Mouse (Mus musculus): ENCODE data around the gene Clstn2. TPM values are rescaled to one million over a fixed set of nuclear protein-coding genes. Genes with fewer than 3 reads are reported as not detected.

Gene Clstn2
- total RNA-seq, 1 experiment from 2014 or later: not detected

- ATAC-seq (replicated peaks in 1 of 2; ENCODE audit: insufficient read depth in 1 of 2, low FRiP score in 2 of 2, low TSS enrichment in 1 of 2, low read depth in 1 of 2, poor library complexity in 2 of 2, severe bottlenecking in 2 of 2): peak; percentile 94 to 97
These were observed 215.9 kb downstream of the Clstn2 start for GRCm38 (mm10) chr9:97817116-97817515.

DNA sequence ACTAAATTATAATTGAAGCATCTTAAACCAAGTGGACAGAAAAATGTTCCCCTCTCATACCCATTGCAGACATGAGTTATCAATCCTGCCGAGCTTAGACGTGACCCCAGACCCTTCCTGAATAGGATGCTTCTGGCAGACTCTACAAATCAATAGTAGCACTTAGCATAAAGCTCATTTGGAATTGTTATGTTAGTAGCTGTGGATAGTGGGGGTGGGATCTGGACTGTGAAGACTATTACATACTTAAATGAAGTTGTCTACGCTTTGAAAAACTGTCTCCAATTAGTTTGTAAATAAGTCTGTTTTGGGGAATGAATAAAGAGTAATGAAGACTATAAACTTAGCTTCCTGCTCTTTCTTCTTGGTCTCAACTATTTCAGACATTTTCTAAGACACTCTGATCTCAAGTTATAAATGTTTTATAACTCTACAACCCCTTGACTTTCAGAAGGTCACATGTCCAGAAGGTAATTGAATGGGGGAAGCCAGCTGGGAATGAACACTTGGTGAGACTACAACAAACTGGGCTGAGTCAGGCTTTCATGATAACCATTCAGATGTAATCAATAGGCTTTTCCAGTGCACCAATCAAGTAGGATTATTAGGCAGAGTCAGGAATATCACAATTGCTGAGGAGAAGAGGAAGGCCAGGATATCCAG lies 216.7 kb downstream of the Clstn2 start:
- ATAC-seq (replicated peaks in 1 of 2; ENCODE audit: insufficient read depth in 1 of 2, low FRiP score in 2 of 2, low TSS enrichment in 1 of 2, low read depth in 1 of 2, poor library complexity in 2 of 2, severe bottlenecking in 2 of 2): no peak

GRCm38 (mm10) chr9:97813157-97813556 lies 219.8 kb downstream of the Clstn2 start:
- ATAC-seq (replicated peaks in 1 of 2; ENCODE audit: insufficient read depth in 1 of 2, low FRiP score in 2 of 2, low TSS enrichment in 1 of 2, low read depth in 1 of 2, poor library complexity in 2 of 2, severe bottlenecking in 2 of 2): no peak

GRCm38 (mm10) chr9:97807031-97807430 lies 225.9 kb downstream of the Clstn2 start:
- no peak for ATAC-seq (replicated peaks in 1 of 2; ENCODE audit: insufficient read depth in 1 of 2, low FRiP score in 2 of 2, low TSS enrichment in 1 of 2, low read depth in 1 of 2, poor library complexity in 2 of 2, severe bottlenecking in 2 of 2)

- 0 out of 4 replicates have a peak, but pooled peaks of 1 of the 2 experiments have one; percentile 29 for ATAC-seq (replicated peaks in 1 of 2; ENCODE audit: insufficient read depth in 1 of 2, low FRiP score in 2 of 2, low TSS enrichment in 1 of 2, low read depth in 1 of 2, poor library complexity in 2 of 2, severe bottlenecking in 2 of 2)
These were observed 239.3 kb downstream of the Clstn2 start for GRCm38 (mm10) chr9:97793661-97794060.

- no peak for ATAC-seq (replicated peaks in 1 of 2; ENCODE audit: insufficient read depth in 1 of 2, low FRiP score in 2 of 2, low TSS enrichment in 1 of 2, low read depth in 1 of 2, poor library complexity in 2 of 2, severe bottlenecking in 2 of 2)
These were observed 244.8 kb downstream of the Clstn2 start for GRCm38 (mm10) chr9:97788151-97788670.

DNA sequence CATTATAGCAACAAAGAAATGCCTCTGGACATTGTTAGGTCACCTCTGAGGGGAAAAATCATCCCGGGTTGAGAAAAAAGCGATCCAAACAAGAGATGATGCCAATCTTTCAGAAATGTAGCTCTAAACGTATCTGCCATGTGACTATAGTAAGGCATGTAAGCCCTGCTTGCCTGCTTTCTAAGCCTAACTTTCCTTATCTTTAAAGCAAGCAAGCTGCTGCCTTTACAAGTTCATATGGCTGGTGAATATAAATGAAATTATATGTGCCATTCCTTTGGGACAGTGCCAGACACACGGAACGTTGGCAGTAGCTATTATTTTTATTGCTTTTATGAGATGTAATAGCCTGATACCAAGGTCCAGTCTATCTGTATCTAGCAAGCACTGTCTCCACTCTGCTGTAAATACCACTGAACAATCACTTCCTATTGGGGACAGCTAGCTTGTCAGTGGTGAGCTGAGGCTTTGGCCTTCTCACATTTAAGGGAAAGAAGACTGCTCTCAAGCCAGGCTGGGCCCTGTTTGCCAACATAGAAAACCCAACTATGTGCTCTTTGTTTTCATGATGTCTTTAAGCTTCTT lies 252.9 kb downstream of the Clstn2 start:
- no peak for ATAC-seq (replicated peaks in 1 of 2; ENCODE audit: insufficient read depth in 1 of 2, low FRiP score in 2 of 2, low TSS enrichment in 1 of 2, low read depth in 1 of 2, poor library complexity in 2 of 2, severe bottlenecking in 2 of 2)

GRCm38 (mm10) chr9:97775770-97776169 lies 257.2 kb downstream of the Clstn2 start:
- no peak for ATAC-seq (replicated peaks in 1 of 2; ENCODE audit: insufficient read depth in 1 of 2, low FRiP score in 2 of 2, low TSS enrichment in 1 of 2, low read depth in 1 of 2, poor library complexity in 2 of 2, severe bottlenecking in 2 of 2)

- no peak for ATAC-seq (replicated peaks in 1 of 2; ENCODE audit: insufficient read depth in 1 of 2, low FRiP score in 2 of 2, low TSS enrichment in 1 of 2, low read depth in 1 of 2, poor library complexity in 2 of 2, severe bottlenecking in 2 of 2)
These were observed 258.0 kb downstream of the Clstn2 start for GRCm38 (mm10) chr9:97774991-97775390.

GRCm38 (mm10) chr9:97773911-97774310 lies 259.1 kb downstream of the Clstn2 start:
- ATAC-seq (replicated peaks in 1 of 2; ENCODE audit: insufficient read depth in 1 of 2, low FRiP score in 2 of 2, low TSS enrichment in 1 of 2, low read depth in 1 of 2, poor library complexity in 2 of 2, severe bottlenecking in 2 of 2): no peak

GRCm38 (mm10) chr9:97772431-97772830 lies 260.6 kb downstream of the Clstn2 start:
- no peak for ATAC-seq (replicated peaks in 1 of 2; ENCODE audit: insufficient read depth in 1 of 2, low FRiP score in 2 of 2, low TSS enrichment in 1 of 2, low read depth in 1 of 2, poor library complexity in 2 of 2, severe bottlenecking in 2 of 2)

GRCm38 (mm10) chr9:97769331-97769730 lies 263.6 kb downstream of the Clstn2 start:
- ATAC-seq (replicated peaks in 1 of 2; ENCODE audit: insufficient read depth in 1 of 2, low FRiP score in 2 of 2, low TSS enrichment in 1 of 2, low read depth in 1 of 2, poor library complexity in 2 of 2, severe bottlenecking in 2 of 2): no peak

DNA sequence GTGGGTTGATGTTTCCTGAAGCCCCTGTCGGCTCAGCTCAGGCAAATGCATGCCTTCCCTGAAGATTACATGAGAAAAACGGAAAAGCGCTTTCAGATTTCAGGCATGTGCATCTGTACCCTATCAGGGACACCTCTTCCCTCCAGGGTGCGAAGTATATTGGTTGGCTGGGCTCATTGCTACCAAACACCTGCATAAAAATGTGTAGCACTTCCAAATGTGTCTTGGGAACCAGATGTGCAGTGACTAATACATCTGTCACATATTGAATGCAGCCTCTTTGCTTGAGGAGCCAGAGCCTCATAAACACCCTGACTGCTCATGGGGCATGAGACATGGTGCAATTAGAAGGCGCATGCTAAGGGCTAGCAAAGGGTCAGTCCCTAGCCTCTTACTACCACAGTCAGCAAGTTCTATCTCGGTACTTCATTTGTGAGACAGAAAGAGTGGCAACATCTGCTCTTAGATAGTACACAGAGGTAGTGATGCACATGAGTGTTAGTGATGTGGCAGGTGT lies 267.7 kb downstream of the Clstn2 start:
- ATAC-seq (replicated peaks in 1 of 2; ENCODE audit: insufficient read depth in 1 of 2, low FRiP score in 2 of 2, low TSS enrichment in 1 of 2, low read depth in 1 of 2, poor library complexity in 2 of 2, severe bottlenecking in 2 of 2): no peak

DNA sequence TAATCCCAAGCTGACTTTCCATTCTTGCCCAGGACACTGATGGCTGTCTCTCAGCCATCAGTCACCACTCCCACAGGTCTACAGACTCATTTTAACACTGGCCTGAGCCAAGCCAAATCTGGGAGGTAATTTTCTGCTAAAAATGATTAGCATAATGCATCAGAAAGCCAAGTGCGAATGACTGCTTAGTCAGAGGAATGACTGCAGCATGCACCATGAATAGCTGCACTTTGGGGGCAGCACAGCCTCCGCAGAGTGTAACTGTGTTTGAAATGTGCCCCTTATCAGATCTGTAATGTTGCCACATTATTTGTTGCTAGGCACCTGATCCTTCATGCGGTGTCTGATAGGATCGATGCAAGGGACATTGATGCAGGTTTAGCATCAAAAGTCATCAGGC lies 269.9 kb downstream of the Clstn2 start:
- ATAC-seq (replicated peaks in 1 of 2; ENCODE audit: insufficient read depth in 1 of 2, low FRiP score in 2 of 2, low TSS enrichment in 1 of 2, low read depth in 1 of 2, poor library complexity in 2 of 2, severe bottlenecking in 2 of 2): no peak

DNA sequence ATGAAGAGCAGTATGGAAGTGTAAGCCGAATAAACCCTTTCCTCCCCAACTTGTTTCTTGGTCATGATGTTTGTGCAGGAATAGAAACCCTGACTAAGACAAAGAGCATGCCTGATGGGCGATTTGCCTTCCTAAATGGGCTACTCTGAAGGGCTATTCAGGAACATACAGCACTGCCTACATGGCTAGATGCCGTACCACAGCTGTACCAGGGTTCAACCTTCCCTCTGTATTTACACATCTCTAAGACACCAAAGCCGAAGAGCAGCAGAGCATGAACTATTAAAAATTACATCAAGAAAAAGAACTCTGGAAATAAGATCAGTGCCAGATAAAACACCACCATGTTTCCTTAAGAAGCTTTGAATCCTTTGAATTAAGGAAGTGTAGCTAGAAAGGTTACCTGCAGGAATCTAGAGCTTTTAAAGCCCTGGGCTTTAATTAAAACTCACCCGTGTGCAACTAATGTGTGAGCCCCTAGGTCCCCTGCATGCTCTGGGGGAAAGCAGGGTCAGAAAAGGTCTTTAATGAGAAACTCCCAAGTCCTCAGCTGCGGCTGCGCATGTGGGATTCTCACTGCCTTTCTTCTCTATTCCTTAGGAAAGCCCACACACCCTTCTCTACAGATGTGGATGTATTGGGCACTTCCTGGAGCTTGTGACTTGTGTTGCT lies 277.2 kb downstream of the Clstn2 start:
- no peak for ATAC-seq (replicated peaks in 1 of 2; ENCODE audit: insufficient read depth in 1 of 2, low FRiP score in 2 of 2, low TSS enrichment in 1 of 2, low read depth in 1 of 2, poor library complexity in 2 of 2, severe bottlenecking in 2 of 2)

- no peak for ATAC-seq (replicated peaks in 1 of 2; ENCODE audit: insufficient read depth in 1 of 2, low FRiP score in 2 of 2, low TSS enrichment in 1 of 2, low read depth in 1 of 2, poor library complexity in 2 of 2, severe bottlenecking in 2 of 2)
These were observed 279.3 kb downstream of the Clstn2 start for GRCm38 (mm10) chr9:97753715-97754114.

DNA sequence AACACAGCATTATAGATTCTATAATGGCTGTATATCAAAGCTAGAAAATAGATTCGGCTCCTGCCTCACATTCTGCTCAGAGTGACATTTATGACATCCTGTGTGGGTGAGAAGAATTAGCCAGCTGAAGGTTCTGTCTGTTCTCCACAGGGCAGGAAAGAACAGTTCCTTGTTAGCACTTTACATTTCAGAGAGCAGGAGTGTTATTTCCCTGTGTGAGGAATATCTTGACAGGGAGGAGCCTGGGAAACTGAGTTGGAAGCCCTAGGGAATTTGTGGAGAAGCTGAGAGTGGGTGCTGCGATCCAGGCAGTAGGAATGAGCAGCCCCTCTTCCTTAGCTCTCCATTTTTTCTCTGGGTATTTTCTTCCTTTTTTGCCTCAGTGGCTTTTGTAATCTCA lies 286.4 kb downstream of the Clstn2 start:
- ATAC-seq (replicated peaks in 1 of 2; ENCODE audit: insufficient read depth in 1 of 2, low FRiP score in 2 of 2, low TSS enrichment in 1 of 2, low read depth in 1 of 2, poor library complexity in 2 of 2, severe bottlenecking in 2 of 2): no peak
